Mouse (Mus musculus) frontal cortex, adult (tissue): ENCODE data around the gene Cox6b1.
A peak's percentile ranks its signal among the peaks of the same experiment; 100 is the strongest.

Experiments used
- ATAC-seq: cut with Nextera tagmentation; 2 replicates; pipeline ENCODE4 v1.9.2; 2017; ENCODE audit warnings: mild to moderate bottlenecking, moderate library complexity, mixed read lengths; ENCODE audit not compliant: low TSS enrichment

Gene Cox6b1

DNA sequence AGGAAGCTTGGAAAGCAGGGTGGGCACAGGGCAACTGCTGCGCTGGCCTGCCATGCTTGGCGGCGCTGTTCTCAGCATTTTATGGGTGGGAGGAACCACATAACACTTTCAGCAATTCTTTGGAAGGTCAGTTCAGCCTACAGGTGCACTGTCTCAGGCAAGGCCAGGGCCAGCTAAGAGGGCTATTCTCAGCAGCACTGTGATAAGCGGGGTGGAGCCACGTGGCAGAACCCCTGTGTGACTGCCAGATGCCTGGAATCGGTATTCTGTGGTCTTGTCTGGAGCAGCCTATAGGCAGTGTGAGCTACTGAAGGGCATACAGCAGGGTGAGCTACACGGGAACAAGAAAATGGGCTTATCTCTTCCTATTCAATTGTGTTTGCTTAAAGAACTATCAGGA lies 15.9 kb downstream of the Cox6b1 start:
- no peak for ATAC-seq

DNA sequence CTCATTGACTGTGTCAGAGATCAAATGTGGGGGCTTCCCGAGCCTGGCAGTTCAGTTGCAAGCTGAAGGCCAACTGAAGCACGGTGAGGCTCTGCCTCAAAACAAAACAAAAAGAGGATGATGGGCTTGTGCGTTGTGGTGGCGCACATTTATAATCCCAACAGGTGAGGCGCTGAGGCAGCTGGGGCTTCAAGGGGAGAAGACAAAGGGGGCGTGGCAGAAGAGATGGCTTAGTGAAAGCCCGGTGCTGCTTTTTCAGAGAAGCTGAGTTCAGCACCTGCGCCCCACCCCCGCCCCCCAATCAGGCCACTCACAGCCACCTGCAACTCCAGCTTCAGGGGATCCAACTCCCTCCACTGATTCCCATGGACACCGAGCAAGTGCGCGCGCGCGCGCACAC lies 17.5 kb downstream of the Cox6b1 start:
- no peak for ATAC-seq

- ATAC-seq, result no peak
Measured at GRCm38 (mm10) chr7:30607706-30608309, 18.1 kb downstream of the Cox6b1 start.

GRCm38 (mm10) chr7:30604944-30605343 lies 21.0 kb downstream of the Cox6b1 start:
- ATAC-seq, result no peak

GRCm38 (mm10) chr7:30604424-30604823 lies 21.5 kb downstream of the Cox6b1 start:
- ATAC-seq, result no peak

DNA sequence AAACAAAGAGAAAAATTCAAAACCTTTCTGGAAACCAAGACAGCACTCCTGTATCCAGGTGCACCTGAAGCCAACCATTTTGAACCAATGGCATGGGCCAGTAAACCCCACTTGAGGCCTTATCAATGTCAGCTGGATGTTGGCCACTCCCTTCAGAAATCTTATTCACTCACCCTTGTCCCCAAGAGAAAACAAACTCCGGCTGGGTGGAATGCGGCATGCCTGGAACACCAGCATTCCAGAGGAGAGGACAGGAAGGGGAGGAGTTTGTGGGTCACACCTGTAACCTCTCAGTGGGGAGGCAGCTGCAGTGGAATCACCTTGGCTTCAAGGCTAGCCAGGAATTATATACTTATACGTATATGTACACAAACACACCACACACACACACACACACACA lies 23.4 kb downstream of the Cox6b1 start:
- no peak for ATAC-seq

DNA sequence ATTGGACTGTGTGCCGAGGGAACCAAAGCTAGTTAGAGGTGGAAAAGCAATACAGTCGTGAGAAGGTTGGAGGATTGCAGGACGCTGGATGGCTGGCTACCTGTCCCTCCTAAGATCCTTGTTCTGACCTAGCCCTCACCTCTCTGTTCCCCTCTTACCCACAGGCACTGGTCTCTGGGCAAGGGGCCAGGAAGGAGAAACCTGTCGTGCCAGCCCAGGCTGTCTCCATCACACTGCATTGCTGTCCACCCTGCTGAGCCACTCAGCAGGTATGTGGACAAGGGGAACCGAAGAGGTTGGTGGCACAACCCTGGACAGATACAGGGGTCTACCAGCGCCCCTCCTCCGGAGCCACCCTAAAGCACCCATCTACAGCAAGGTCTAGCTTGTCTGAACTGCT lies 25.3 kb downstream of the Cox6b1 start:
- no peak for ATAC-seq

- peak; percentile 98 for ATAC-seq
Measured at GRCm38 (mm10) chr7:30599933-30600353, 26.0 kb downstream of the Cox6b1 start.

DNA sequence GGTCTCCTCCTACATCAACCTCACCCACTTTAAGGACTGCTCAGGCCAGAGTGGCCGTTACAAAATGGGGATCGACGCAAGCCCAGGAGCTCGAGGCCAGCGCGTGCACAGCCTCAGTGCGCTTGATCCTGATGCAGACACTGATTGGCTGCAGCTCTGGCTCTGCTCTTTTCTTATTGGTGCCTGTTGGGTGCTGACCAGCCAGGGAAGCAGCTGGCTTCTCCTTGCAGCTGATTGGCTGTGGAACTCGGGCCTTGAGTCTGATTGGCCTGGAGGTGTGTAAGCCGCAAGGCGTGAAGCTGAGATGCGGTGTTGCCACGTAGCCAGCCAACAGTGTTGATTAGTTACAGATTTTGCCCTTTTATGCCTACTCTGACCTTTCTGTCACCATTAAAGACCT lies 27.2 kb downstream of the Cox6b1 start, which contains the start of gene Zbtb32:
Gene Zbtb32, minus strand, starts transcription at position 124 of the 400 bp plus-strand sequence.
- ATAC-seq, result no peak

GRCm38 (mm10) chr7:30596811-30597210 lies 29.1 kb downstream of the Cox6b1 start:
- no peak for ATAC-seq

DNA sequence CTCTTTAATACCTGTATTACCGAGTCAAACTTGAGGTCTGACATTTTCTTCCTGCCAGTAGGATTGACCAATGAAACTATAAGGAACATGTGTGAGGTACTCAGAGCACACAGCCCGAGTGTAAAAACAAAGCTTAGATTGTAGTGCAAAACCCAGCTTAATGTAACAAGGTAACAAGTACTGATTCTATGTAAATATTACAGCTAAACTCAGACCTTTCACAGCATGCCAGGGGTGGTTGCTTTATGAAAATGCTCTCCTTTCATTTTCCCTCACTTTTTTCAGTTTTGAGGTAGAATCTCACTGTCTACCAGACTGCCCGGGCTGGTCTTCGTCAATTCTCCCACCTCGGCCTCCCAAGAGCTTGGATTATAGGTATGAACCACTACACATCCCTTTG lies 29.9 kb downstream of the Cox6b1 start:
- no peak for ATAC-seq

- ATAC-seq, result no peak
Measured at GRCm38 (mm10) chr7:30594510-30595024, 31.4 kb downstream of the Cox6b1 start.

GRCm38 (mm10) chr7:30593579-30594509 lies 32.1 kb downstream of the Cox6b1 start:
- ATAC-seq, result no peak

DNA sequence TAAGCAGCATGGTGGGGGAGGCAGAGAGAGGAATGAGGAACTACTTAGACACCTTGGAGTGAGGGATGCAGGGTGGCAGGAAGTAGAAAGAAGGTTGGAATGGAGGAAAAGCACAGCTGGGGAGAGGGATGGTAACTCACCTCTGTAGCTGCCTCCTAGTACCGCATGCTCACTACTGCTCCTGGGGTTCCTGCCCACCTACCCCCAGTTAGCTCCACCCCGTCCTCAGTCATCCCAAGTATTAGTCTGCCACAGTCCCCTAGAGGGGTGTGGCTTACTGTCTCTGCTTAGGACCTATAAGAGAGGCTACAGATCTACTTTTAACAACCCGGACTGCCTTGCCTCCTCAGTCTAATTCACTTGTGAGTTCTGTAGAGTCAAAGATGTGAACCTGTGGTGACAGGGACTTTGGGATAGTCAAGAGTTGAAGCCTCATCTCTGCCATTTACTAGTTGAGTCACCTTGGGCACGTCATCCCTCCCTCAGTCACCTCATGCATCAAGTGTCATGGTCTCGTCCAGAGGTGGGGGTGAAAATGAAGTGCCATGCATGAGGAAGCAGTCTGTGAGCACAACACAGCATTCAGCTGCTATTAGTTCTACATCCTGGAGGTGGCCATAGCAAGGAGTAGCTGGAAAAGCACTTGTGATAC lies 33.1 kb downstream of the Cox6b1 start:
- no peak for ATAC-seq

DNA sequence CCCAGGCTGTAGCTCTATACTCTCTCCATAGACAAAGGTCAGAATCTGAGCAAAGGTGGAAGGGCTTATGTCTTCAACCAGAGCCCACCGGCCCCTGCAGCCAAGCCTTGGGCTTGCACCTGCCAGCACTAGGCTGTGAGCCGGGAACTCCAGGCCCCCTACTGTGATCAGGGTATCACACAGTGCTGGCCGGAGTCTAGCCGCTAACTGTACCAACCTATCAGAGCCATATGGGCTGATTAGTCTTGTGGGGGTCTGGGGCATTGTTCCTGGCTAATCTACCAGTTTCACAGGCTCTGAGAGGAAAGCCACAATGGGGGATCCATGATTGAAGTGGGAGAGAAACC lies 34.4 kb downstream of the Cox6b1 start:
- ATAC-seq, result no peak

GRCm38 (mm10) chr7:30590927-30591604 lies 34.9 kb downstream of the Cox6b1 start:
- no peak for ATAC-seq

- peak; percentile 29; the same call in 1 of the 2 replicates for ATAC-seq
Measured at GRCm38 (mm10) chr7:30589435-30590301, 36.3 kb downstream of the Cox6b1 start.

GRCm38 (mm10) chr7:30588676-30589434 lies 37.1 kb downstream of the Cox6b1 start, which contains the start of gene Kmt2b:
TSS of gene Kmt2b (minus strand) at chr7:30588726.
- peak; percentile 90 for ATAC-seq

GRCm38 (mm10) chr7:30587842-30588667 lies 37.9 kb downstream of the Cox6b1 start:
- ATAC-seq, result peak; percentile 4; the same call in 1 of the 2 replicates
